Mouse (Mus musculus) forebrain, embryonic 15.5 days (tissue): ENCODE data around the gene Ly6g6d. TPM values are rescaled to one million over a fixed set of nuclear protein-coding genes. Genes with fewer than 3 reads are reported as not detected.
A peak's percentile ranks its signal among the peaks of the same experiment; 100 is the strongest.

ENCODE experiments used
- ATAC-seq: fragments of 200-750 bp; cut with Nextera tagmentation; replicated peaks from 2 replicates; pipeline ENCODE4 v1.8.0; 2017; ENCODE audit warnings: mild to moderate bottlenecking, moderate TSS enrichment, moderate library complexity
- H3K27ac ChIP-seq: fragments of 300-500 bp; sonication (generic); replicated peaks from 2 replicates; pipeline ENCODE4 v1.5.1; 2015; ENCODE audit warnings: mild to moderate bottlenecking, inconsistent platforms
- H3K27me3 ChIP-seq: fragments of 300-500 bp; sonication (generic); 2 replicates; pipeline ENCODE4 v1.6.1; 2015; ENCODE audit warnings: inconsistent platforms
- H3K36me3 ChIP-seq: fragments of 300-500 bp; sonication (generic); 2 replicates; pipeline ENCODE4 v1.6.1; 2015; ENCODE audit warnings: mild to moderate bottlenecking, inconsistent platforms
- H3K4me1 ChIP-seq: fragments of 300-500 bp; sonication (generic); 2 replicates; pipeline ENCODE4 v1.6.1; 2015; ENCODE audit warnings: inconsistent platforms
- H3K4me2 ChIP-seq: fragments of 300-500 bp; sonication (generic); replicated peaks from 2 replicates; pipeline ENCODE4 v1.6.1; 2015; ENCODE audit warnings: mild to moderate bottlenecking, inconsistent platforms
- H3K4me3 ChIP-seq: fragments of 300-500 bp; sonication (generic); 2 replicates; pipeline ENCODE4 v1.5.1; 2015; ENCODE audit warnings: mild to moderate bottlenecking, inconsistent platforms
- H3K9ac ChIP-seq: fragments of 300-500 bp; sonication (generic); replicated peaks from 2 replicates; pipeline ENCODE4 v1.6.1; 2015; ENCODE audit warnings: mild to moderate bottlenecking, inconsistent platforms
- H3K9me3 ChIP-seq: fragments of 300-500 bp; sonication (generic); 2 replicates; pipeline ENCODE4 v1.6.1; 2016; ENCODE audit warnings: inconsistent platforms
- WGBS: fragments of 180-500 bp; shearing (Covaris S2); methylation state at CpG from one replicate; pipeline ENCODE4 v1.1.7; 2015; ENCODE audit warnings: mixed read lengths; 5-methylcytosine and 5-hydroxymethylcytosine counted together
- polyA plus RNA-seq: library from polyadenylated mRNA; unstranded; fragments of >200 nt; fragmentation: Nextera tagmentation; extraction: Ambion mirVana; gene quantifications from 2 replicates; pipeline ENCODE4 v1.2.1, GENCODE M21; 2015

Gene Ly6g6d
- polyA plus RNA-seq, 1 experiment from 2014 or later, result 0.46 TPM

GRCm38 (mm10) chr17:35061299-35061698 lies 16.6 kb downstream of the Ly6g6d start:
- H3K9ac ChIP-seq, result no peak overlapping the region
- peak overlapping the region; percentile 80; the same call in 1 of the 2 replicates for H3K4me3 ChIP-seq
- no peak overlapping the region for H3K27ac ChIP-seq
- no peak for ATAC-seq
- peaks cover 26% of the 10 kb centered on the region; the same call in 1 of the 2 replicates for H3K36me3 ChIP-seq
- 87% methylated on average over 8 of the region's 8 CpGs for WGBS
- no peaks in the 10 kb centered on the region for H3K9me3 ChIP-seq
- no peak overlapping the region for H3K4me2 ChIP-seq
- H3K27me3 ChIP-seq, result peaks cover 19% of the 10 kb centered on the region; the same call in 1 of the 2 replicates
- peaks cover 38% of the 10 kb centered on the region for H3K4me1 ChIP-seq

- ATAC-seq, result no peak
- peaks cover 38% of the 10 kb centered on the region for H3K4me1 ChIP-seq
- H3K9me3 ChIP-seq, result no peaks in the 10 kb centered on the region
- peak overlapping the region; percentile 92 for H3K4me2 ChIP-seq
- H3K27ac ChIP-seq, result no peak overlapping the region
- peaks cover 19% of the 10 kb centered on the region; the same call in 1 of the 2 replicates for H3K27me3 ChIP-seq
- H3K9ac ChIP-seq, result peak overlapping the region; percentile 89
- peak overlapping the region; percentile 80 for H3K4me3 ChIP-seq
- WGBS, result 57% methylated on average over 22 of the region's 22 CpGs
- H3K36me3 ChIP-seq, result peaks cover 27% of the 10 kb centered on the region; the same call in 1 of the 2 replicates
Measured at GRCm38 (mm10) chr17:35060737-35061297, 17.0 kb downstream of the Ly6g6d start.

GRCm38 (mm10) chr17:35060071-35060470 lies 17.8 kb downstream of the Ly6g6d start:
- peak; percentile 12; the same call in 1 of the 2 replicates for ATAC-seq
- peak overlapping the region; percentile 80 for H3K4me3 ChIP-seq
- H3K27ac ChIP-seq, result no peak overlapping the region
- H3K27me3 ChIP-seq, result peaks cover 13% of the 10 kb centered on the region; the same call in 1 of the 2 replicates
- H3K9ac ChIP-seq, result peak overlapping the region; percentile 89
- peaks cover 32% of the 10 kb centered on the region for H3K4me1 ChIP-seq
- H3K9me3 ChIP-seq, result no peaks in the 10 kb centered on the region
- 16% methylated on average over 14 of the region's 14 CpGs for WGBS
- peaks cover 30% of the 10 kb centered on the region for H3K36me3 ChIP-seq
- peak overlapping the region; percentile 92 for H3K4me2 ChIP-seq

- H3K4me1 ChIP-seq, result peaks cover 24% of the 10 kb centered on the region
- H3K27me3 ChIP-seq, result peaks cover 8% of the 10 kb centered on the region; the same call in 1 of the 2 replicates
- peak within 1 kb of the TSS; percentile 80 for H3K4me3 ChIP-seq
- peak within 1 kb of the TSS; percentile 89 for H3K9ac ChIP-seq
- H3K9me3 ChIP-seq, result no peaks in the 10 kb centered on the region
- under 1% methylated on average over 57 of the region's 57 CpGs for whole genome bisulfite sequencing
- H3K36me3 ChIP-seq, result peaks cover 33% of the 10 kb centered on the region
- peak; percentile 89 for ATAC-seq
- peak within 1 kb of the TSS; percentile 92 for H3K4me2 ChIP-seq
- H3K27ac ChIP-seq, result peak within 1 kb of the TSS; percentile 91
Measured at GRCm38 (mm10) chr17:35058911-35059892, 18.7 kb downstream of the Ly6g6d start, which contains the start of gene Ddah2. Gene Ddah2, plus strand, starts transcription at chr17:35059035.

GRCm38 (mm10) chr17:35058316-35058715 lies 19.5 kb downstream of the Ly6g6d start:
- ATAC-seq, result 0 out of 2 replicates have a peak, but pooled peaks have one; percentile 0
- Histone ChIP-seq H3K27me3 (no peaks in the 10 kb centered on the region), H3K36me3 (peaks cover 38% of the 10 kb centered on the region), H3K4me1 (peaks cover 24% of the 10 kb centered on the region), H3K27ac (peak overlapping the region; percentile 91; the same call in 1 of the 2 replicates), H3K9me3 (no peaks in the 10 kb centered on the region), H3K4me3 (no peak overlapping the region; the same call in 1 of the 2 replicates), H3K4me2 (no peak overlapping the region; the same call in 1 of the 2 replicates), H3K9ac (no peak overlapping the region)
- WGBS, result 66% methylated on average over 9 of the region's 9 CpGs

- no peak overlapping the region for H3K4me3 ChIP-seq
- 88% methylated on average over 3 of the region's 3 CpGs for WGBS
- no peak overlapping the region for H3K9ac ChIP-seq
- H3K4me2 ChIP-seq, result no peak overlapping the region
- no peak overlapping the region for H3K27ac ChIP-seq
- H3K36me3 ChIP-seq, result peaks cover 32% of the 10 kb centered on the region
- ATAC-seq, result no peak
- no peaks in the 10 kb centered on the region for H3K27me3 ChIP-seq
- peaks cover 28% of the 10 kb centered on the region for H3K4me1 ChIP-seq
- H3K9me3 ChIP-seq, result no peaks in the 10 kb centered on the region
Measured at GRCm38 (mm10) chr17:35057090-35057489, 20.8 kb downstream of the Ly6g6d start.

GRCm38 (mm10) chr17:35055691-35056495 lies 22.0 kb downstream of the Ly6g6d start:
- Histone ChIP-seq H3K36me3 (peaks cover 22% of the 10 kb centered on the region), H3K4me1 (peaks cover 30% of the 10 kb centered on the region), H3K9ac (no peak overlapping the region), H3K9me3 (no peaks in the 10 kb centered on the region), H3K4me3 (no peak overlapping the region), H3K4me2 (no peak overlapping the region), H3K27me3 (no peaks in the 10 kb centered on the region), H3K27ac (no peak overlapping the region)
- no peak for ATAC-seq
- 91% methylated on average over 7 of the region's 7 CpGs for WGBS

- Histone ChIP-seq H3K27ac (peak overlapping the region; percentile 92), H3K9me3 (no peaks in the 10 kb centered on the region), H3K36me3 (peaks cover 19% of the 10 kb centered on the region), H3K4me3 (peak overlapping the region; percentile 43; the same call in 1 of the 2 replicates), H3K9ac (peak overlapping the region; percentile 60; the same call in 1 of the 2 replicates), H3K4me1 (peaks cover 31% of the 10 kb centered on the region), H3K27me3 (no peaks in the 10 kb centered on the region), H3K4me2 (peak overlapping the region; percentile 49)
- no peak for ATAC-seq
- WGBS, result 79% methylated on average over 12 of the region's 12 CpGs
Measured at GRCm38 (mm10) chr17:35052271-35052798, 25.5 kb downstream of the Ly6g6d start.

GRCm38 (mm10) chr17:35051156-35052086 lies 26.4 kb downstream of the Ly6g6d start:
- H3K4me1 ChIP-seq, result peaks cover 36% of the 10 kb centered on the region
- peak overlapping the region; percentile 43 for H3K4me3 ChIP-seq
- H3K27ac ChIP-seq, result peak overlapping the region; percentile 92
- peak; percentile 50 for ATAC-seq
- WGBS, result 2% methylated on average over 21 of the region's 21 CpGs
- H3K9ac ChIP-seq, result peak overlapping the region; percentile 60
- no peaks in the 10 kb centered on the region for H3K27me3 ChIP-seq
- peak overlapping the region; percentile 49 for H3K4me2 ChIP-seq
- peaks cover 16% of the 10 kb centered on the region for H3K36me3 ChIP-seq
- H3K9me3 ChIP-seq, result no peaks in the 10 kb centered on the region

GRCm38 (mm10) chr17:35050126-35050750 lies 27.6 kb downstream of the Ly6g6d start:
- peak overlapping the region; percentile 58 for H3K4me2 ChIP-seq
- WGBS, result under 1% methylated on average over 27 of the region's 27 CpGs
- peak overlapping the region; percentile 48 for H3K9ac ChIP-seq
- H3K4me1 ChIP-seq, result peaks cover 44% of the 10 kb centered on the region
- H3K36me3 ChIP-seq, result peaks cover 12% of the 10 kb centered on the region
- H3K27ac ChIP-seq, result peak overlapping the region; percentile 81
- no peak for ATAC-seq
- H3K27me3 ChIP-seq, result no peaks in the 10 kb centered on the region
- no peaks in the 10 kb centered on the region for H3K9me3 ChIP-seq
- peak overlapping the region; percentile 43 for H3K4me3 ChIP-seq
